ENCODE assay signal across 19 mouse cellular contexts in genomic region chr1:132838371-132838770, GRCm38 (mm10). TPM values are rescaled to one million over a fixed set of nuclear protein-coding genes. Genes with fewer than 3 reads are reported as not detected.
"Had no signal": no experiment of that assay in that cellular context is flagged by ENCODE, and none has a peak within 500 bp of the region (broad histone marks: within the 10 kb centered on the region; RNA-seq: fewer than 3 reads in every experiment).

No protein-coding gene starts in this region.

- H3K9ac ChIP-seq: liver, embryonic 12.5 days; liver, embryonic 14.5 days; midbrain, embryonic 13.5 days; midbrain, embryonic 15.5 days; neural tube, embryonic 13.5 days; neural tube, embryonic 15.5 days; stomach, embryonic 15.5 days had no signal

- H3K4me2 ChIP-seq: liver, embryonic 12.5 days; midbrain, embryonic 11.5 days; midbrain, embryonic 13.5 days; midbrain, embryonic 15.5 days; neural tube, embryonic 13.5 days; neural tube, embryonic 15.5 days; stomach, embryonic 15.5 days had no signal

- DNase-seq: lung, adult 18-20 months; retina, postnatal 1 day; right cerebral cortex, adult 18-20 months; right cerebral cortex, postnatal 25 days; right cerebral cortex, postnatal 4 days; thymus, adult 2 months; thymus, postnatal 36 days had no signal

- H3K9me3 ChIP-seq: liver, embryonic 12.5 days; megakaryocyte, embryonic 14.5 days; midbrain, embryonic 13.5 days; midbrain, embryonic 15.5 days; neural tube, embryonic 13.5 days; neural tube, embryonic 15.5 days; stomach, embryonic 15.5 days had no signal

- H3K36me3 ChIP-seq: liver, embryonic 12.5 days; midbrain, embryonic 13.5 days; midbrain, embryonic 15.5 days; neural tube, embryonic 13.5 days; neural tube, embryonic 15.5 days; stomach, embryonic 15.5 days had no signal

- H3K4me3 ChIP-seq: liver, embryonic 12.5 days; megakaryocyte, embryonic 14.5 days; midbrain, embryonic 13.5 days; midbrain, embryonic 15.5 days; neural tube, embryonic 13.5 days; neural tube, embryonic 15.5 days; stomach, embryonic 15.5 days had no signal

- H3K27me3 ChIP-seq: liver, embryonic 12.5 days; midbrain, embryonic 13.5 days; midbrain, embryonic 15.5 days; neural tube, embryonic 13.5 days; neural tube, embryonic 15.5 days; stomach, embryonic 15.5 days had no signal

- H3K27ac ChIP-seq: liver, embryonic 12.5 days; liver, embryonic 14.5 days; midbrain, embryonic 13.5 days; midbrain, embryonic 15.5 days; neural tube, embryonic 13.5 days; neural tube, embryonic 15.5 days; stomach, embryonic 15.5 days; stomach, postnatal 0 days had no signal

- ATAC-seq: liver, embryonic 12.5 days; midbrain, embryonic 13.5 days; midbrain, embryonic 15.5 days had no signal

- H3K4me1 ChIP-seq: liver, embryonic 12.5 days; megakaryocyte, embryonic 14.5 days; midbrain, embryonic 13.5 days; midbrain, embryonic 15.5 days; neural tube, embryonic 13.5 days; stomach, embryonic 15.5 days had no signal

RNA-seq across cellular contexts. Expression of gene Lrrn2, which starts 41.7 kb away (rescaled TPM):
- total RNA-seq: liver, adult 2 months; monocyte, adult 5-6 weeks had no signal
- polyA plus RNA-seq: liver, adult 2 months had no signal
